Mouse (Mus musculus): ENCODE data around the gene Mtrex. TPM values are rescaled to one million over a fixed set of nuclear protein-coding genes. Genes with fewer than 3 reads are reported as not detected.

Mtrex gene
- polyA plus RNA-seq, 1 experiment from 2014 or later = 42.2 TPM

- Histone ChIP-seq H3K9ac (peak overlapping the region; percentile 88), H3K4me2 (peak overlapping the region; percentile 88), H3K9me3 (no peaks in the 10 kb centered on the region), H3K27me3 (replicated peaks) (no peaks in the 10 kb centered on the region), H3K27ac (replicated peaks) (peak overlapping the region; percentile 85), H3K4me1 (peaks cover 26% of the 10 kb centered on the region), H3K36me3 (peaks cover 17% of the 10 kb centered on the region), H3K4me3 (peak overlapping the region; percentile 84)
- WGBS = under 1% methylated on average over 19 of the region's 19 CpGs
- no peak for ATAC-seq (ENCODE audit: extremely low read depth, insufficient number of reproducible peaks, low FRiP score, low TSS enrichment)
Observed at GRCm38 (mm10) chr13:112926796-112927195, 402 bp downstream of the Mtrex start.

GRCm38 (mm10) chr13:112925976-112926375 is 1.2 kb downstream of the Mtrex start:
- no peaks in the 10 kb centered on the region for H3K27me3 ChIP-seq (replicated peaks)
- H3K4me2 ChIP-seq = peak overlapping the region; percentile 88
- peak overlapping the region; percentile 84 for H3K4me3 ChIP-seq
- peaks cover 26% of the 10 kb centered on the region for H3K4me1 ChIP-seq
- ATAC-seq (ENCODE audit: extremely low read depth, insufficient number of reproducible peaks, low FRiP score, low TSS enrichment) = no peak
- no peak overlapping the region for H3K27ac ChIP-seq (replicated peaks)
- H3K9me3 ChIP-seq = no peaks in the 10 kb centered on the region
- peaks cover 17% of the 10 kb centered on the region for H3K36me3 ChIP-seq
- WGBS = 67% methylated on average over 4 of the region's 4 CpGs
- peak overlapping the region; percentile 88 for H3K9ac ChIP-seq

GRCm38 (mm10) chr13:112925266-112925665 is 1.9 kb downstream of the Mtrex start:
- peaks cover 26% of the 10 kb centered on the region for H3K4me1 ChIP-seq
- H3K4me3 ChIP-seq = peak overlapping the region; percentile 84; the same call in 1 of the 2 replicates
- no peaks in the 10 kb centered on the region for H3K9me3 ChIP-seq
- peaks cover 12% of the 10 kb centered on the region for H3K36me3 ChIP-seq
- 76% methylated on average over 6 of the region's 6 CpGs for WGBS
- no peaks in the 10 kb centered on the region for H3K27me3 ChIP-seq (replicated peaks)
- H3K9ac ChIP-seq = no peak overlapping the region
- ATAC-seq (ENCODE audit: extremely low read depth, insufficient number of reproducible peaks, low FRiP score, low TSS enrichment) = no peak
- no peak overlapping the region for H3K27ac ChIP-seq (replicated peaks)
- 0 out of 2 replicates have a peak overlapping the region, but pooled peaks have one; percentile 11 for H3K4me2 ChIP-seq

GRCm38 (mm10) chr13:112920906-112921305 is 6.3 kb downstream of the Mtrex start:
- H3K36me3 ChIP-seq = peaks cover 46% of the 10 kb centered on the region
- WGBS = 86% methylated on average over 3 of the region's 3 CpGs
- ATAC-seq (ENCODE audit: extremely low read depth, insufficient number of reproducible peaks, low FRiP score, low TSS enrichment) = no peak

GRCm38 (mm10) chr13:112919141-112919865 is 7.9 kb downstream of the Mtrex start:
- Histone ChIP-seq H3K36me3 (peaks cover 55% of the 10 kb centered on the region), H3K27ac (replicated peaks) (no peak overlapping the region), H3K9me3 (no peaks in the 10 kb centered on the region), H3K4me3 (no peak overlapping the region), H3K27me3 (replicated peaks) (no peaks in the 10 kb centered on the region), H3K4me1 (no peaks in the 10 kb centered on the region), H3K4me2 (no peak overlapping the region), H3K9ac (no peak overlapping the region)
- no peak for ATAC-seq (ENCODE audit: extremely low read depth, insufficient number of reproducible peaks, low FRiP score, low TSS enrichment)
- 88% methylated on average over 4 of the region's 4 CpGs for WGBS

More at GRCm38 (mm10) chr13:112920906-112921305, 6.3 kb downstream of the Mtrex start:
- Histone ChIP-seq H3K27me3 (replicated peaks) (no peaks in the 10 kb centered on the region), H3K9ac (no peak overlapping the region), H3K4me1 (peaks cover 11% of the 10 kb centered on the region), H3K4me2 (no peak overlapping the region), H3K4me3 (no peak overlapping the region), H3K9me3 (no peaks in the 10 kb centered on the region), H3K27ac (replicated peaks) (no peak overlapping the region)

- Histone ChIP-seq H3K27ac (replicated peaks) (no peak overlapping the region), H3K9ac (no peak overlapping the region), H3K36me3 (peaks cover 71% of the 10 kb centered on the region), H3K9me3 (no peaks in the 10 kb centered on the region), H3K4me2 (no peak overlapping the region), H3K27me3 (replicated peaks) (no peaks in the 10 kb centered on the region), H3K4me1 (no peaks in the 10 kb centered on the region), H3K4me3 (no peak overlapping the region)
- ATAC-seq (ENCODE audit: extremely low read depth, insufficient number of reproducible peaks, low FRiP score, low TSS enrichment) = no peak
- 80% methylated on average over 4 of the region's 4 CpGs for WGBS
Observed at GRCm38 (mm10) chr13:112910434-112910833, 16.8 kb downstream of the Mtrex start.

- no peaks in the 10 kb centered on the region for H3K4me1 ChIP-seq
- peaks cover 75% of the 10 kb centered on the region for H3K36me3 ChIP-seq
- H3K9ac ChIP-seq = no peak overlapping the region
- H3K27ac ChIP-seq (replicated peaks) = no peak overlapping the region
- 68% methylated on average over 4 of the region's 4 CpGs for WGBS
- H3K4me3 ChIP-seq = no peak overlapping the region
- ATAC-seq (ENCODE audit: extremely low read depth, insufficient number of reproducible peaks, low FRiP score, low TSS enrichment) = no peak
- no peaks in the 10 kb centered on the region for H3K9me3 ChIP-seq
- H3K27me3 ChIP-seq (replicated peaks) = no peaks in the 10 kb centered on the region
- H3K4me2 ChIP-seq = no peak overlapping the region
Observed at GRCm38 (mm10) chr13:112909663-112910062, 17.5 kb downstream of the Mtrex start.

- Histone ChIP-seq H3K27ac (replicated peaks) (no peak overlapping the region), H3K4me1 (no peaks in the 10 kb centered on the region), H3K36me3 (peaks cover 88% of the 10 kb centered on the region), H3K4me3 (no peak overlapping the region), H3K4me2 (no peak overlapping the region), H3K9me3 (no peaks in the 10 kb centered on the region), H3K9ac (no peak overlapping the region), H3K27me3 (replicated peaks) (no peaks in the 10 kb centered on the region)
- WGBS = 92% methylated on average over 3 of the region's 3 CpGs
- no peak for ATAC-seq (ENCODE audit: extremely low read depth, insufficient number of reproducible peaks, low FRiP score, low TSS enrichment)
Observed at GRCm38 (mm10) chr13:112902176-112902575, 25.0 kb downstream of the Mtrex start.

- Histone ChIP-seq H3K4me2 (no peak overlapping the region), H3K9me3 (no peaks in the 10 kb centered on the region), H3K4me3 (no peak overlapping the region), H3K36me3 (peaks cover 91% of the 10 kb centered on the region), H3K27ac (replicated peaks) (no peak overlapping the region), H3K4me1 (no peaks in the 10 kb centered on the region), H3K9ac (no peak overlapping the region), H3K27me3 (replicated peaks) (no peaks in the 10 kb centered on the region)
- no peak for ATAC-seq (ENCODE audit: extremely low read depth, insufficient number of reproducible peaks, low FRiP score, low TSS enrichment)
- WGBS = 92% methylated on average over 12 of the region's 12 CpGs
Observed at GRCm38 (mm10) chr13:112887234-112887633, 40.0 kb downstream of the Mtrex start.

GRCm38 (mm10) chr13:112871500-112872266 is 55.5 kb downstream of the Mtrex start:
- H3K27ac ChIP-seq (replicated peaks) = no peak overlapping the region
- H3K27me3 ChIP-seq (replicated peaks) = no peaks in the 10 kb centered on the region
- H3K9me3 ChIP-seq = no peaks in the 10 kb centered on the region
- H3K36me3 ChIP-seq = peaks cover 95% of the 10 kb centered on the region
- H3K4me2 ChIP-seq = no peak overlapping the region
- no peak overlapping the region for H3K4me3 ChIP-seq
- no peak overlapping the region for H3K9ac ChIP-seq
- no peak for ATAC-seq (ENCODE audit: extremely low read depth, insufficient number of reproducible peaks, low FRiP score, low TSS enrichment)
- H3K4me1 ChIP-seq = no peaks in the 10 kb centered on the region
- WGBS = 65% methylated on average over 17 of the region's 17 CpGs

- Histone ChIP-seq H3K4me1 (no peaks in the 10 kb centered on the region), H3K4me2 (no peak overlapping the region), H3K36me3 (peaks cover 98% of the 10 kb centered on the region), H3K4me3 (no peak overlapping the region), H3K9me3 (no peaks in the 10 kb centered on the region), H3K27me3 (replicated peaks) (no peaks in the 10 kb centered on the region), H3K27ac (replicated peaks) (no peak overlapping the region), H3K9ac (no peak overlapping the region)
- 73% methylated on average over 11 of the region's 11 CpGs for WGBS
- no peak for ATAC-seq (ENCODE audit: extremely low read depth, insufficient number of reproducible peaks, low FRiP score, low TSS enrichment)
Observed at GRCm38 (mm10) chr13:112870039-112870690, 57.0 kb downstream of the Mtrex start.
